Comparison of ENCODE assay signal across 20 mouse cellular contexts in the genomic region with DNA sequence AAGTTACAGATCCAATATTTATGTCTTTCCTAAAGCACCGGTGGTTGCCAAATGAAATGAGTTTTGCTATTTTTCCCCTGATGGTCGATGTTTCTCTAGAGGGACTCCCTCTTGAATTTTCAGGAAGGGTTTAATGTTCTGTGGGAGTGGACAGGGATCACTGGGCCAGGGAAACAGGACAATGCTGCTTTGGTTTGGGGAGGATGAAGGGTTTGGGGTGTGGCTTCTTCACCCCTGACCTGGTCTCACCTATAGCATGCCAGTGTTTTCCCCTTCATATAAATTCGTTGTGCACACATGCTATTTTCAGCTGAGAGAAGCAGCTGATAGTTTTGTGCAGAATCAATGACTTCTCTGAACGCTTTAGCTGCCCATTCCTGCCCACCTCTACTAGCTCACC.
A peak's percentile ranks its signal among the peaks of the same experiment; 100 is the strongest.
DNase-seq lines count a peak whose midpoint lies in the region; ATAC-seq lines count a peak whose summit lies in the region.
"Had no signal": no experiment of that assay in that cellular context is flagged by ENCODE, and none has a peak within 500 bp of the region (broad histone marks: within the 10 kb centered on the region; RNA-seq: fewer than 3 reads in every experiment).

No protein-coding gene starts in this region.

- H3K4me2 ChIP-seq in kidney, embryonic 14.5 days (replicated peaks; ENCODE audit: low read depth, low read length) = no peak overlapping the region
- H3K4me2 ChIP-seq in kidney, embryonic 16.5 days (replicated peaks; ENCODE audit: low read depth, low read length) = no peak overlapping the region
- H3K4me2 ChIP-seq: embryonic facial prominence, embryonic 13.5 days; embryonic facial prominence, embryonic 15.5 days; forebrain, embryonic 12.5 days had no signal

- no peak for DNase-seq in kidney, adult 18-20 months
- no peak for DNase-seq in kidney, postnatal 4 days
- DNase-seq: adrenal gland, adult 2 months; adrenal gland, postnatal 25 days; cerebellum, adult 11 months; cerebellum, adult 18-20 months; cerebellum, adult 8-10 months; cerebellum, adult 9-11 months; cerebellum, postnatal 14 days; cerebellum, postnatal 36 days; embryo, embryonic 11 days had no signal

- no peaks in the 10 kb centered on the region for H3K9me3 ChIP-seq in kidney, embryonic 14.5 days (ENCODE audit: control insufficient read depth, low read length)
- H3K9me3 ChIP-seq in kidney, embryonic 16.5 days (ENCODE audit: low read length) = no peaks in the 10 kb centered on the region
- H3K9me3 ChIP-seq: embryonic facial prominence, embryonic 13.5 days; embryonic facial prominence, embryonic 15.5 days; forebrain, embryonic 10.5 days; forebrain, embryonic 12.5 days had no signal

- no peak overlapping the region for H3K4me3 ChIP-seq in kidney, embryonic 14.5 days (ENCODE audit: low read length)
- no peak overlapping the region for H3K4me3 ChIP-seq in kidney, embryonic 16.5 days (ENCODE audit: low read length)
- H3K4me3 ChIP-seq: embryonic facial prominence, embryonic 13.5 days; embryonic facial prominence, embryonic 15.5 days; erythroblast, embryonic 14.5 days; forebrain, embryonic 10.5 days; forebrain, embryonic 12.5 days had no signal

- H3K27me3 ChIP-seq in kidney, embryonic 14.5 days (ENCODE audit: control insufficient read depth, insufficient read depth, low read length) = no peaks in the 10 kb centered on the region
- H3K27me3 ChIP-seq in kidney, embryonic 16.5 days (ENCODE audit: insufficient read depth, low read length) = no peaks in the 10 kb centered on the region
- H3K27me3 ChIP-seq: embryonic facial prominence, embryonic 13.5 days; embryonic facial prominence, embryonic 15.5 days; forebrain, embryonic 12.5 days had no signal

- no peak overlapping the region for H3K9ac ChIP-seq in kidney, embryonic 14.5 days (ENCODE audit: low read depth, low read length)
- H3K9ac ChIP-seq in kidney, embryonic 16.5 days (replicated peaks; ENCODE audit: low read length) = no peak overlapping the region
- H3K9ac ChIP-seq: embryonic facial prominence, embryonic 13.5 days; embryonic facial prominence, embryonic 15.5 days; forebrain, embryonic 12.5 days had no signal

- H3K4me1 ChIP-seq in kidney, embryonic 14.5 days (ENCODE audit: control insufficient read depth, insufficient read depth, low read length) = peaks cover 8% of the 10 kb centered on the region; the same call in 1 of the 2 replicates
- H3K4me1 ChIP-seq in kidney, embryonic 16.5 days (ENCODE audit: insufficient read depth, low read length) = peaks cover 23% of the 10 kb centered on the region
- H3K4me1 ChIP-seq: embryonic facial prominence, embryonic 13.5 days; embryonic facial prominence, embryonic 15.5 days; forebrain, embryonic 10.5 days had no signal

- no peaks in the 10 kb centered on the region for H3K36me3 ChIP-seq in kidney, embryonic 14.5 days (ENCODE audit: control insufficient read depth, insufficient read depth, low read length)
- H3K36me3 ChIP-seq in kidney, embryonic 16.5 days (ENCODE audit: insufficient read depth, low read length) = no peaks in the 10 kb centered on the region
- H3K36me3 ChIP-seq: embryonic facial prominence, embryonic 13.5 days; embryonic facial prominence, embryonic 15.5 days; forebrain, embryonic 10.5 days; forebrain, embryonic 12.5 days had no signal

- ATAC-seq in kidney, embryonic 14.5 days (ENCODE audit: low FRiP score, low TSS enrichment) = peak; percentile 70; the same call in 1 of the 2 replicates
- ATAC-seq in kidney, embryonic 16.5 days (ENCODE audit: low FRiP score, low TSS enrichment) = peak; percentile 70; the same call in 1 of the 2 replicates
- ATAC-seq: forebrain, embryonic 14.5 days; forebrain, embryonic 16.5 days had no signal

- 25% methylated on average over 4 of the region's 4 CpGs for WGBS in kidney, embryonic 14.5 days
- 13% methylated on average over 4 of the region's 4 CpGs for WGBS in kidney, embryonic 16.5 days

- H3K27ac ChIP-seq in kidney, embryonic 14.5 days (ENCODE audit: low read depth, low read length) = no peak overlapping the region
- no peak overlapping the region for H3K27ac ChIP-seq in kidney, embryonic 16.5 days (ENCODE audit: low read length)
- H3K27ac ChIP-seq: embryonic facial prominence, embryonic 13.5 days; embryonic facial prominence, embryonic 15.5 days; forebrain, embryonic 10.5 days; forebrain, embryonic 12.5 days had no signal
